Mouse (Mus musculus) monocyte, adult 2 months (primary cell): ENCODE results near the gene Gbgt1.
"Not testable (repeated sequence)": the region's sequence is repeated elsewhere in the genome, so short reads cannot be mapped to it uniquely, and the experiment has no call there.

ENCODE experiments used
- DNase-seq, 2 experiments: peaks; one replicate each; pipeline ENCODE4 v3.0.0; 2022; ENCODE audit warnings: low spot score in 2 of 2, low read depth in 1 of 2

Gbgt1 gene

DNA sequence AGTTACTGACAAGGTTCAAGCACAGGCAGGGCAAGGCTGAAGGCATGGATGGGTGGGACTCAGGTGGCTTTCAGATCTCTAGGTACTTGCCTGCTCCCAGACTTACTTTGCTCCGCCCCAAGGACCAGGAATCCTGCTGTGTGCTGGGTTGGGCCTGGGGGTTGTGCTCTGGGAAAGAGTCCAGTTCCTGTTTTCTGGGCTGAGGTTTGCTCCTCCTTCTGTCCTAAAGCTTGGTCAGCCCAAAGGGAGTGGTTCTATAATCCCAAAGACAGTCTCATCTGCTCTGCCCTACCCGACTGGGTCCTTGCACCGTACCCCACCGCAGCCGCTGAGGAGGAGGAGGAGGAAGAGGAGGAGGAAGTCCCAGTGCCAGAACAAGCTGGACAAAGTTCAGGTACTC lies at the start of gene Gbgt1:
Gbgt1 (plus strand) TSS at position 221 of the 400 bp plus-strand sequence.
- DNase-seq = no peak

DNA sequence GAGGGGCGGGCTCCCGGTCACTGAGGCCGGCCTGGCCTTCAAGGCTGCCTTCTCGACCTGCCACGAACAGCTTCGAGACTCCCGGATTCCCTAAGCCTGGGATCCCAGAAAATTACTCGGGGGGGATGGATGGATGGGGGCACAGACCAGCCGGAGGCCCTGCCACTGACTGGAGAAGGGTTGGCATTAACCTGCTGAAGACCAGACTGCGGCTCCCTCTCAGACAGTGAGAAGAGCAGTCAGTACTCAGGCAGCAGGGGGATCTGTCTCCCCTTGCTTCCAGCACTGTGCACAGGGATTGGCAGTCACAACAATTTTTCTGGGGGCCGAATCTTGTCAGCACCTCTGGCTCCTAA lies 49.4 kb upstream of the Gbgt1 start:
- DNase-seq = no peak

DNA sequence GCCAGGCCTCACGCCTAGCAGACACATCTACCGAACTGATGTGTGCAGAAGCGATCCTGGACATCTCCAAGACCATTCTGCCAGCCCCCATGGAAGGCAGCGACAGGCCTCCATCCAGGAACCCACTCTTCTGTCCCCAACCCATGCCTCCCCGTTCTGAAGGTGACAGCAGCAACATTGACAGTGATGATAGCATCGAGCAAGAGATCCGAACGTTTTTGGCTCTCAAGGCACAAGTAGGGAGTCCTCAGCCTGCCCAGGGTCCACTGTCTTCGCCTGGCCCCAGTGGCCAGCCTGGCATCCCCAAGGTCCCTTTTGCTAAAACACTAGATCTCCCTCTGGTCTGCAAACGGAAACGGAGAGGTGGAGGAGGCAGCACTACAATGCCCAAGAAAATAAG lies 45.0 kb upstream of the Gbgt1 start:
- no peak for DNase-seq

DNA sequence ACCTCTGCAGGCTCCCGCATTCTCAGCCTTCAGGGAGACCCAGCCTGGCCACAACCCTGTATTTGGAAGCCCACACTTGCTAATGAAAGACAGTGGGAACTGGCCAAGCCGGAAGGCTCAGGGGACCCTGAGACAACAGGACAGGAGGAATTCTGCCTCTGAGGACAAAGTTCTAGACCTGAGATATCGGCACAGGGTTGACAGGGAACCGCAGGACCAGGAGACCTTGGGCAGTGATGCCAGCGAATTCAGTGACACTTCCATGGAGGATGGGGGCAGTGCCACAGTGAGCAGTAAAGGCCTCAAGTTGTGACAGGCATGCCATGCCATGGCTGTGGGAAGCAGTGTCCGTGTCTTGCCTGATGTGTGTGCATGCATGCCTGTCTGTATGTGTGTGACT lies 43.2 kb upstream of the Gbgt1 start:
- no peak for DNase-seq

DNA sequence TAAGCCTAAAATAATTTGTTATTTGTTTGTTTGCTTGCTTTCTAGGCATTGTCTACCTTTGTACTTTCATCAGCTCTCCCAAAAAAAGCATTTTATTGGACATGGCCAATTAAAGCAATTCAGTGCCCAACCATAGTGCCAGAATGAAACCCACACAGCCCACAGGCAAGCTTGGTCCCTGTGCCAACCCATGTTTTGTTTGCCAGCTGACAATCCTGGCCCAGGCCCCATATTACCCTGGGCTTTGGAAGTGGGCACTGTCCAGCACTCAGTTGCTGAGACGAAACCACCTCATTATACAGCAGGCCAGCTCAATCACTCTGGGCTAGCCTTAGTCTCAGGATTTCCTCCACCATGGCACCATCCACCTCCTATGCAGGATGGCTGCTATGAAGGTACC lies 40.1 kb upstream of the Gbgt1 start:
- no peak for DNase-seq

DNA sequence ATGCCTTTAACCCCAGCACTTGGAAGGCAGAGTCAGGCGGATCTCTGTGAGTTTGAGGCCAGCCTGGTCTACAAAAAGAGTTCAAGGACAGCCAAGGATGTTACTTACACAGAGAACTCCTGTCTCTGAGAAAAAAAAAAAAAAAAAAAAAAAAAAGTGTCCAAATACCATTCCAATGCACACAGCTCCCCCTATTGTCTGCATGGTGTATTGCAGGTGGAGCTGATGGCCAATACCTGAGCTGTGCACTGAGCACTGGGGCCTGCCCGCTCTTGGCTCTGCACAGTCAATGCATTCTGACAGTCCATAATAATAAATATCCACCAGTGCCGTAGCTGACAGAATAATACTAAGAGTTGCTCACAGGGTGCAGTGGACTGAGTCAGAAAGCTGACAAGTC lies 32.8 kb upstream of the Gbgt1 start:
- DNase-seq = peak in 1 of 2 experiments; percentile 51

DNA sequence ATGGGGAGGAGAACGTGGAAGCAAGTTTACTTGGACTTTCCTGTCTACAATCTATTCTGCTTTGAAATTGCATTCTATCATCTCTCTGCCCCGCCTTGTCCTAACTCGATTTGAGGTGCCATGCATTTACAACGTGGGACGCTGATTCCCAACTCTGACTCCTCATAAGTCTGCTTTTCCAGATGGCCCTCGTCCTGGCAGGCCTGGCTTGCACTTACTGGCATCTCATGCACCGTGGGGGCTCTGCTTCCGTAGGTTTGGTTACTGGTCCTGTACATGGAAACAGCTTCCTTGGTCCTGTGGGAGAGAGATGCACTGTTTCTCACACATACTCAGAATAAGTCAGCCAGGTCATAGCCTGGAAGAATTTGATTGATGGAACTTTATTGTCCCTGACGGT lies 31.8 kb upstream of the Gbgt1 start:
- DNase-seq = no peak

DNA sequence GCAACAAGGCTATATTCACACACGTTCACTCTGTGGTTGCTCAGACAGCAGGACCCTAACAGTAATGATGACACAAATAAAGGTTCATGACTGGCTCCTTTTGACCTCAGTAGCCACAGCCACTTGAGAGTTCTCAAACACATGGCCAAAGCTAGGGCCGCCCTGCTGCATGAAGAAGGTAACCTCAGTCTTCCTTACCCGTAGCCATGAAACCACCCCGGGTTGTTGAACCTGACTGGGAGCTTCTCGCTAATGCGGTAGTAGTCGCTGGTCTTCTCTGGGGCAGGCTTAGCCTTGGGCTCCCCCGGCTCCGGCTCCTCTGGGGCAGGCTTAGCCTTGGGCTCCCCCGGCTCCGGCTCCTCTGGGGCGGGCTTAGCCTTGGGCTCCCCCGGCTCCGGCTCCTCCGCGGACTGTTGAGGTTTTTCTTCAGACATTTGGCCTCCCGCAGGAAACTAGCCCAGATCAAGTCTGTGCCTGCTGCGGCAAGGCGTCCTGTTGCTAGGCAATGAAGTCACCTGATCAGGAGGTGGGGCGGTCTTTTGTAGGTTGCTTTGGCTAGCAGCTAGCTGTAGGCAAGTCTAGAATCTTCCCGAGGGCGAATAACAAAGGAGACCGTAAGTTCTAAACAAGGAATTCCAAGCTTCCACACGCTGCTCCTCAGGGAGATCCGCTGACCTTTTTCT lies 30.7 kb upstream of the Gbgt1 start, which contains the start of gene 1700007K13Rik:
1700007K13Rik (minus strand) TSS at position 497 of the 683 bp plus-strand sequence.
- no peak for DNase-seq

DNA sequence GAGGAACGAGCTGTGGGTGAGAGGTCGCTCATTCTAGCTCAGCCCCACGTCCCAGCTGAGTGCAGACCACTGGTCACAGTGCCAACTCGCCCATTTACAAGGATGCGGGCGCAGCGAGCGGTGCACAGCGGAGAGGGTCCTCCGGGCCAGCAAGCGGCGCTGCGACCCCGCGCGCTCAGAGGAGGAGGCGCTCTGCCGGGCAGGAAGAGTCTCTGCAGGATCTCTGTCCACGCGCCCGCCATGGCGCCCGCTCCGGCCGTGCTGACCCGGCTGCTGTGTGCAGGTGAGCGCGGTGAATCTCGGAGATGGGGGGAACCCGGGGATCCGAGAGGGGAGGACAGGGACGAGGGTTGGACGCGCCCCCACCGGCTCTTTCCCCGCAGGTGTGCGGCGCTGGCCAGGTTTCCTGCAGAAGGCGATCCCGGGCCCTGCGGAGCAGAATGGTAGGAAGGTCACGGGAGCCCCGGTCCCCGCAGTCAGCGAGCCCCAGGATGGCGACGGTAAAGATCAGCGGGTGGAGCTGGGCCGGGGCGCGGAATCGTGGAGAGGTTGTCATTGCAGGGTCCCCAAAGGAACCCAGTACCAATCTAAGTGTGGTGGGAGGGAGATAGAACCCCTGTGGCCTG lies 28.7 kb upstream of the Gbgt1 start, which contains the start of gene Mrps2:
Mrps2 (plus strand) TSS at position 207 of the 626 bp plus-strand sequence.
- peak; percentile 63 to 76 for DNase-seq

DNA sequence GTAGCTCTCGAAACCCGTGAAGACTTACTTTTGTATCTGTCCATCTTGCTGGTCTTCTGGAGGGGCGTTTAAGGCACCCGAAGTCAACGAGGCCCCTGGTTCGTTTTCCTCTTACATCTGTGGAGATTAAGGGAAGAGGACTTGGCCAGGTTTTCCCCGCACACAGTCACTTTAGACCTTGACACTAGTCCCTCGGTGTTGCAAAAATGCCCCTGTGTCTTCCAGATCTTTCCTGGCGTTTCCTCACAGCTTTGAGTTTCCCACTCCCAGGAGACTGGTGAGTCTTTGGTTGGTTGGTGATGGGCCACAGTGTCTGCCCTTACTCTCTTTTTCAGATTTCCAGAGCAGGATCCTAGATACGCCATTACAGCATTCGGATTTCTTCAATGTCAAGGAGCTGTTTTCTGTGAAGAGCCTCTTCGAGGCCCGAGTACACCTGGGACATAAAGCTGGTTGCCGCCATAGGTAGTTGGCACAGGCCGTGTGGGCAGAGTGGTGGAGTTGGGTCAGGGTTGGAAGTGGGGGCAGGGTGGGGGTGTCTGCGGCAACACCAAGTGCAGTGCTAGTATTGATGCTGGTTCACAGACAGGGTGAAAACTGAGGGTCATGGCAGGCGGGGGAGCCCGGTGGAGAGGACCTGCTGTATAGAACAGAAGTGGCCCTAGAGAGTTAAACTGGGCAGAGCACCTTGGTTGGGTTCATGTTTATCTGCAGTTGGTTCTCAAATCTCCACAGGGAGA lies 28.0 kb upstream of the Gbgt1 start:
- DNase-seq = no peak

DNA sequence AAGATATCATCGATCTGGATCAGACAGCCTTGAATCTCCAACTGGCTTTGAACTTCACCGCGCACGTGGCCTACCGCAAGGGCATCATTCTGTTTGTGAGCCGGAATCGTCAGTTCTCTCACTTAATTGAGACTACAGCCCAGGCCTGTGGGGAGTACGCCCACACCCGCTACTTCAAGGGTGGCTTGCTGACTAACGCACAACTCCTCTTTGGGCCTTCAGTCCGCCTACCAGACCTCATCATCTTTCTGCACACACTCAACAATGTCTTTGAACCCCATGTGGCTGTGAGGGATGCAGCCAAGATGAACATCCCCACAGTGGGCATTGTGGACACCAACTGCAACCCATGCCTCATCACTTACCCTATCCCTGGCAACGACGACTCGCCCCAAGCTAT lies 27.2 kb upstream of the Gbgt1 start:
- no peak for DNase-seq

DNA sequence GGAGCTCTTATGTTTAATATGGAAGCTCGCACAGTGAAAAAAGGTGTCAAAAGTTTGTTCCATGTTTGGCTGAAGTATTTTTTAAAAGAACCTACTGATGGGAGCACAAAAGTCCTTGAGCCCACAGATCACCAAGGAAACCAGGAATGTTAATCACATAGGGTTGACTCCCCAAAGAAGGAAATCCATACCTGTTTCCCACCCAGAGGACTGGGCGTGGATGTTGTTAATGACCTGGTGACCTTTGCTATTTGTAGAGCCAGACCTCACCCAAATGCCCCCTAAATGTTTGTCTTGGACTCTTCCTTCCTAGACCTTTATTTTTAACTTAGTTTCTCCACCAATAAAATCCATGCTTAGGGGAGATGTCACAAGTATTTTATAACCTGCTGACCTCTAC lies 26.1 kb upstream of the Gbgt1 start:
- DNase-seq = no peak

DNA sequence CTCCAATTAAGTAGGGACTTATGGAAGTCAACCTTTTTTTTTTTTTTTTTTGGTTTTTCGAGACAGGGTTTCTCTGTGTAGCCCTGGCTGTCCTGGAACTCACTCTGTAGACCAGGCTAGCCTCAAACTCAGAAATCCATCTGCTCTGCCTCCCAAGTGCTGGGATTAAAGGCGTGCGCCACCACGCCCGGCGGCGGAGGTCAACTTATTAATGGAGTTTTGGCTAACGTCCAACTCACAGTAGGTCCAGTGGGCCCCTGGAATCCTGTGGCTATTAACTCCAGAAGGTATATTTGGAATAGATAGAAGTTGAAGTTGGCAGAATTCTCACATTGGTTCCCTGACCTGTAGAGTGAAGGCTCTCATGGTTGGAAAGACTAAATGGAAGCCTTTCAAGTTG lies 24.7 kb upstream of the Gbgt1 start:
- not testable (repeated sequence) for DNase-seq

DNA sequence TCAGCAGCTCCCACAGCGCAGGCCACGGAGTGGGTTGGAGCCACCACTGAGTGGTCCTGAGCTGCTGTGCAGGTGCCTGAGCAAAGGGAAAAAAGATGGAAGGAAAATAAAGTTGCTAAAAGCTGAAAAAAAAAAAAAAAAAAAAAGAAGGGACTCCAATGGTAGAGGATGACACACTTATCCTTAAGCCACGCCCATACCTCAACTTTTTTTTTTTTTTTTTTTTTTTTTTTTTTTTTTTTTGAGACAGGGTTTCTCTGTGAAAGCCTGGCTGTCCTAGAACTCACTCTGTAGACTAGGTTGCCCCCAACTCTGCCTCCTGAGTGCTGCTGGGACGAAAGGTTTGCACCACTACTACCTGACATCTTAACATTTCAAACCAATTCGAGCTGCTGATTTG lies 18.7 kb upstream of the Gbgt1 start:
- not testable (repeated sequence) for DNase-seq

DNA sequence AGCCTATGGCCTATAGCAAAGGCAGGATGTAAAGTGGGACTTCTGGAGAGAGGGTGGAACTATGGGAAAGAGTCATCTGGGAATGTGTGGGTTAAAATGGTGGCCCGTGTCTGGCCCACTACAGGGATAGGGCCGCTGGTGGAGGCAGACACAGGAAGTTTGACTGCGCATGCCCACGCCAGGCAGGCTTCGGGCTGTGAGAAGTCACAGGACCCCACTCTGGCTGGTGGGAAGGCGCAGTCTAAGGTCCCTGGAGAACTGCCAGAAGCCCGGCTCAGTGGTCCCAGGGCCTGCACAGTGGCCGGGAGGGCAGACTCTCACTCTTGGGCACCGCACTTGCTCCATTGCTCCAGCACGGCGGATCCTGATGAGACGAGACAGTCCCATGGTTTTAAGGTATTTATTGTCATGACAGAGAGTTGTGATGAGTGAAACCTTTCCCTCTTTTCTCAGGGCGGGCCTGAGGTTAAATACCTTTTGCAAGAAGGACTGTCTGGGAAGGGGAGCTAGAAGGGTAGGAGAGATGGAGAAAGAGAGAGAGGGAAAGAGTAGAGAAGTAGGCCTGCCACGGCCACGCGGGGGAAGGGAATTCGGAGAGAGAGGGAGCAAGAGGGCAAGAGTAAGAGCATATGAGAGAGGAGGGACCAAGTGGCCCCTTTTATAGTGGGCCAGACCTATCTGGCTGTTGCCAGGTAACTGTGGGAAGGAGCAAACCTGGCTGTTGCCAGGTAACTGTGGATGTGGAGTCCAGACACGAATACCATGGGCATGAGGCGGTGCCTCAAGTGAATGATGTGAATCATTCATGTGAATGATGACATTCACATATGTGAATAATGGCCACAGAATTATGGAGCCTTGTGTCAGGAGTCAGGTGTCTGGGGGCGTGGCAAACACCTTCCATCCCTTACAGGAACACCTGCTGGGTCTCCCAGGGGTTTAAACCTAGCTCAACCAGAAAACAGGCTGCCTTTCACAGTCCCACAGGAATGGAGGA lies 17.2 kb upstream of the Gbgt1 start:
- DNase-seq = no peak

DNA sequence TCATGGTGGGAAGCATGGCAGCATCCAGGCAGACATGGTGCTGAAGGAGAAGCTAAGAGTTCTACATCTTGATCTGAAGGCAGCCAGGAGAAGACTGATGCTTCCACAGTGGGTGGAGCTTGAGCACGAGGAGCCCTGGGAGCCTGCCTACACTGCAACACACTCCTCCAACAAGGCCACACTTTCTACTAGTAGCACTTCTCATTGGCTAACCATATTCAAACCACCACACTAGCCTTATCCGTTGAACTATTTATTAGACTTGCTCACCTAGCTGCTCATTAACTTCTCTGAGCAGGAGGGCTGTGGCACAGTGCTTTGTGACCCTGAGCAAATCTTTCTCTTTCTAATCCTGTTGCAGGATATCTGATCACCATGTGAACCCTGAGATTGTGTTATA lies 12.8 kb upstream of the Gbgt1 start:
- DNase-seq = no peak

DNA sequence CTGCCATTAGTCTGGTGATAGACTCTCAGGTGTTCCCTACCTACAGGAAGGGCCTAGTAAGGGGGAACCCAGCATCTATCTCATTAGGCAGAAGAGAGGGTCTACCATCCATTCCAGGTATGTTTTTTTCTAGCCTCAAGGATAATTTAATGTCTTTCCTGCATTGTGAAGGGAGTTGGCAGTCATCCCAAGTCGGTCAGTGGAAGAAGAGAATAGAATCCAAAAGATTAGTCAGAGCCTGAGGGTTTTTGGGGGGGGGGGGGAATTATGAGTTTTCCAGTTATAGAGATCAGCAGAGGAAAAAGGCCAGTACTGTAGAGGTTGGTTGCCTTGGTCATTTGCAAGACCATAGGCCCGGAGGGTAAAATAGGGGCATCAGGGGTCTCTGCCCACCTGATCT lies 2.2 kb upstream of the Gbgt1 start:
- no peak for DNase-seq

DNA sequence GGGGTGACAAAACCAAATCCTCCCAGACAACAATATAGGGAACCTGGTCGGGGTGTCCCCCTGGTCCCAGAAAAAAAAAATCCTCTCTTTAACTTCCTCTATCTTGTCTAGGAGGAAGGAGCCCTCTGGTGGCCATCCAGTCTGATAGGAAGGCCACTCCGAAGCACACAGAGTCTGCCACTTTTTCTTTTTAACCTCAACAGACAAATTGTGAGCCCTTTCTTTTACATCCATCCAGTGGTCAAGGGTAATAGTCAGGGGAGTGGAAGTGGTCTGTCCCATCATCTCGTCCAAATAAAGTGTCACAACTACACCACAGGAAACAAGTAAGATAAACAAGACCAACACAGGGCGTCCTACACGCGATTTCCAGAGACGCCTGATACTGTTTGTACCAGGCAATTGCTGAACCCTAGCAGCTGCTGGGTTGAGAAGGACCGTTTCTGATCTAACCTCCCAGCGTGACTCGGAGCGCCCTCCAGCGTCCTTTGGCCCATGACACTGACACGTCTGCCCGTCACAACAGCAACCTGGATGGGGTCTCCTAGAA lies 1.4 kb upstream of the Gbgt1 start:
- peak; percentile 68 to 73 for DNase-seq

DNA sequence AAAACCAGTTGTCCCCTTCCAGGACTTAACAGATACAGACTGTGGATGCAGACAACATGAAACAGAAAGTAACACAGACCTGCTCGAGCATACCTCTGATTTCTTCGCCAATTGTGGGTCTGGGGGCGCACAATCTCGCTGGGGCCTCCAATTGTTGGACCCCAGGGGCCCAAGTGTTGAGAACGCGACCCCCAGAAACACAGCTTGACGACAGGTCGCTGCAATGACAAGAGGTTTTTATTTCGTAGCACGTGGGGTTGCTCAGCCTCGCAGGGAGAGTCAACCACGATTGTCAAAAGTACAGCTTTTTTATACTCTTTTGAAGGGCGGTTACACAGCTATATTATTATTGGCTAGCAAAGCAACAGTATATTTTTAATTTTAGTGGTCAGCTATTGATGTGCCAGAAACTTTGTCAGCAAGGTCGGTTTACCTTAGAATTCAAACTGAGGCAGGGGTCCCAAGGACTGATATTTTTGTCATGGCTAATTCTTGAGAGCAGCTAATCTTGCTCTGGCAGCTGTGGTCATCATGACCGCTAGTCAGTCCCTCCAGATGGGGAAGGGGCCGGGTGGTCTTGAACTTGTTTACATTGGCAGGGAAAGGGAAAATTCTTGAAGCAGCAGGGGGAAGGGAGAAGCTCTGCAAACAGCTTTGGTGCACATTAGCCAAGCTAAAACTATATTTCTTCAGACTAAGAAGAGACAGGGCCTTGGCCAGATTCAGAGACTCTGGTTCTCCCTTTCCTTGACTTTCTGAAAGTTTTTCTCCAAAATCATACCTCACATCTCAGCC lies 693 bp upstream of the Gbgt1 start:
- DNase-seq = no peak

DNA sequence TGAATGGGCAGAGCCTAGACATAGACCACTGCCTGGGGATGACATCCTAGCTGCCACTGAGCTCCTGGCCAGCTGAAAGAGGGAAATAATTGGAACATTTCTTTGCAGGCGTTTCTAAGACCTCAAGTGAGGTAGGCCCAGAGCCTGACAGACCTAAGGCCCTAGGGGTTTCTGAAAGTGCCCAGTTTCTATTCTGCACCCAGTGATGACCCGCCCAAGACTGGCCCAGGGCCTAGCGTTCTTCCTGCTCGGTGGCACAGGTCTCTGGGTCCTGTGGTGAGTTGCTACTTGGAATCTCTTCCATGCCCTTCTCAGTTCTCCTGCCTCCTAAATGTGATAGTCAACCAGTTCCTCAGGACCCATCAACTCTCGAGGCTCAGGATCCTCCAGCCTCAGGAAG lies 870 bp downstream of the Gbgt1 start:
- DNase-seq = no peak
